Mouse (Mus musculus) lung, postnatal 36 days (tissue): ENCODE results near the gene Lyrm4.
A peak's percentile ranks its signal among the peaks of the same experiment; 100 is the strongest.

Experiments
- DNase-seq: peaks from one replicate; pipeline ENCODE4 v3.0.0; 2022; ENCODE audit warnings: mixed read lengths

Lyrm4 gene

DNA sequence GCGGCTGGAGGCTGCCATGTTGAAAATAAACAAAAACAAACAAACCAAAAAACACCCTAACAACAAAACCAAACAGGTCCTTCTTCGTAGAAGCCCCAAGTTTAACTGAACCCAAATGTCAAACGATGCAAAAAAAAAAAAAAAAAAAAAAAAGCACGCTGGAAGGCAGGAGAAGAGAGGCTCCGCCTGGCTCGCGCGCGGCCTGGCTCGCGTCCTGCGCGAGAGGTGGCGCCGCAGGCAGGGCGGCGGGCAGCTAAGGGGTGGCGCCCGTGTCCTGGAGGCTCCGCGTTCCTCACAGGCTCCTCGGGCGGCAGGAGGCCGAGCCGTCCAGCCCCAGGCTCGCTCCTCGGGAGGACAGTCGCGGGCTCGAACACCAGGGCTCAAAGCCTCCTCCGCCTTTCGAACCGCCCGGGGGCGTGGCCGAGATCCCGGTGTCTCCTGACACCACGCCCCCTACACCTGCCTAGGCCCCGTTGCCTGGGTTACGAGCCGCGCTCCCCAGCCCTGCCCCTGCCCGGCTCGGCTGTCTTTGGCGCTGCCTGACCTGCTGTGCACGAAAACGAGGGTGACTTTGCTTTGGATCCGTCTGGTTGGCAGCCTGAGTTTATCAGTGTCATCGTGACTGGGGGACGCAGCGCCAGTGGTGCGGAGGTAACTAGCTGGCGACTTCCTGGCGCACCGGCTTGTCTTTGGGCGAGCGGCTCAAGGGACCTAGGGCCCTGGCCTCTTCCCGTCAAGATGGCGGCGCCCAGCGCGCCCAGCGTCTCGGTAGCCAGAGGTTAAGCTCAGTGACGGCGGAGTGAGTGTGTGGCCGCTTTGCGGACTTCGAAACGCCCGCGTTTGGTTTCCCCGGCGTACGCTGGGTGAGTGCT lies at the start of gene Lyrm4, which contains the start of gene Fars2:
TSS of gene Lyrm4 (minus strand) at position 384 of the 872 bp plus-strand sequence.
TSS of gene Fars2 (plus strand) at position 270 of the 872 bp plus-strand sequence.
- DNase-seq, result peak; percentile 98

DNA sequence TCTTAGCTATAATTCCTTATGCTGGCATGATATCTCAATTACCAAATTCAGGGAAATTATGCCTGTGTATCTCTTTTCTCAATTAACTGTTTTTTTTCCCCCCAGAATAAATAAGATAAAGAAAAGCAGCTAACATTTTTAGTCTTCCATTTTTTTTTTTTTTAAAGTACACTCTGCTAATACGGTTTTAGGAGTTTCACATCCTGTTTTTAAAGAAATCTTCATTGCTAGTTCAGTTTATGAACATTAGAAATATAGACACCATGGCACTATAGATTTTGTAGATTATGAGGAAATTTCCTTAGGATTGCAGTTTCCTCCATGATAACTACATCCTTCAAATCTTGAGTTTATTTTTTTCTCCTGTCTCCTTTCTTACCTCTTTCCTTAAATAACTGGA lies 46.6 kb upstream of the Lyrm4 start:
- DNase-seq, result no peak

DNA sequence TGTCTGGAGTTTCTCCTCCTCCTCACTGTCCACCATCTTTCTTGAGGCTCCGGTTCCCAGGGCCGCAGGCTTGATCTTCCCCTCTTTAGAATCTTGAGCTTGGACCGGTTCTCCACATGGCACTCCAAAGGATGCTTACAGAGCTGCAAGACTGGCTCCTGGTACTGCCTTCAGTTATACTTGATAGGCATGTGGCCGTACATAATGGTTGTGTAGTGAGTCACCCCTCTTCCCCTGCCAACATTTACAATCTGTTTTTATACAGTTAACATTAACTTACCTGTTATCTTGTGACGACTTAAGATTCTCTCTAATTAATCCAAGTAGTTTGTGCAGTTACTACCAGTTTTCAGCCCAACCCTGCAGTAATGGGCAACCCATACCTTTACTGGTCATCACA lies 46.1 kb upstream of the Lyrm4 start:
- DNase-seq, result no peak

DNA sequence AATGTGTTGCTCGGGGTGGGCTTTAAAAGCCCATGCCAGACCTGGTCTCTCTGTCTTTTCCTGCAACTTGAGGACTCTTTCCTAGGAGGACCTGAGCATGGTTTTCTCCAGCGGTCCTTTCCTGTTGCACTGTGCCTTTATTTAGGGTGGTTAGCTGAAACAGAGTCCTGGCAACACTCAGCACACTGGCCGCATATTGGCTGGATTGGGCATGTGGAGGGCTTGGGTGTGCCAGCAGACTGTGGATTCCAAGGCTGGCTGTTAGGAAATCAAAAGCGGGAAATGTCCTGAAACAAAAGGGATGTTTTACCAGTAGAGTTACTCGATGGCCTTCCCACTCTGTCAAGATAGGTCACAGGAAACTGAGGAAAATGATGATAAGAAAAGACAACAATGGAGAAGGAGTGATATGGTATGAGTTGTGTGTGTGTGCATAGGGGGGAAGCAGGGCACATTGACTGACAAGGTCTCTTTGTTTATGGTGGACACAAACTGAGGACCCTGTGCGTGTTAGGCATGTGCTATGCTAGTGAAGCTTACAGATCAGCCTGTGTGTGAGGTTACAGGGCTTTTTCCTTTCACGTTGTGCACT lies 39.1 kb upstream of the Lyrm4 start:
- peak; percentile 24 for DNase-seq

DNA sequence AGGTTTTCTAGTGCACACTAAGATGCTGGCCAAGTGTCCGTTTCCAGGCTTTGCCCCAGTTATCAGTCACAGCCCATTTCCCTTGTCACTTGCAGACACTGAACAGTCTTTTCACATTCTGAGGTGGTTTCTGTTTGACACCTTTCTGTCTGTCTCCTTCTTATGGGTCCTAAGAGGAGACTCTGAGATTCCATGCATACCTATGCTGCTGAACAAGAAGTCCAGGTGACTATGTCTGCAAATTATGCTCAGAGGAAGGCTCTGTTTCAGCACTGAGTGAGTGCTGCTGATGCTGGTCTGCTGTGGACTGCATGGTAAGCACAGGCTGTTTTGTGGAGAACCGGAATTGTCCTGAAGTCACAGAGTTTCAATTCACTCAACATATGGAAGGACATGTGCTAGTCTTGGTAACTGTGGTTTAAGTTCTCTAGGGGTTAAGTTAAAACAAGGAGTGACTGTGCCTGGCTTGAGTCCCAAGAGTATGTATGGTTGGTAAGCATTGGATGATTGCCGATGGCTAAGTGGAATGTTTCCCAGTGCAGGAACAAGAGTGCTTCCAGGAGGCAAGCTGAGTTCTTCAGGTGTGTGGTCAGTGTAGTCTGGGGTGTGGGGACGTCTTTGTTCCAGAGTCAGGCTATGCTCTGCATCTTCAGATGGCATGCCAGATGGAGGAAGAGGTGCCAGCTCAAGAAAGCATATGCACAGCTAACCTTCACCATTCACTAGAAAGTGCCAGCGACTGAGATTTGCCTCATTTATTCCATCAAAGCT lies 35.6 kb upstream of the Lyrm4 start:
- peak; percentile 59 for DNase-seq

DNA sequence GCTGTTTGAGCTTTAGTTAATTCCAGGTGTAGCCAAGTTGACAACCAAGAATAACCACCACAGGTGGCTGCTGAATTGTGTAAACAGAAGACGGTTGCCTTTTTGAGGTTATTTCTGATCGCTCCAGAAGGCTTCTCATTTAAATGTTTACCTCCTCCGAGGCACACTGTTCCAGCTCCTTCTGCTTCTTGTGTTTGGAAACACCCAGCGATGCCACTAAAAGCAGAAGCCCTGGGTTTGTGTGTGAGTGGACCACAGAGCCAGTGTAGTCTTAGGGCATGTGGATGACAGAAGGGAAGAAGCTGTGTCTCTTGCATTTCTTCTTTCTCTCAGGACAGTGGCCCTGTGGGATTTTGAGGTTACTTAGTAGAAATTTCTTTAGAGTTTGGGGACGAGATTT lies 32.9 kb upstream of the Lyrm4 start:
- DNase-seq, result peak; percentile 17

- no peak for DNase-seq
Observed at GRCm38 (mm10) chr13:36149175-36149939, 32.0 kb upstream of the Lyrm4 start.

DNA sequence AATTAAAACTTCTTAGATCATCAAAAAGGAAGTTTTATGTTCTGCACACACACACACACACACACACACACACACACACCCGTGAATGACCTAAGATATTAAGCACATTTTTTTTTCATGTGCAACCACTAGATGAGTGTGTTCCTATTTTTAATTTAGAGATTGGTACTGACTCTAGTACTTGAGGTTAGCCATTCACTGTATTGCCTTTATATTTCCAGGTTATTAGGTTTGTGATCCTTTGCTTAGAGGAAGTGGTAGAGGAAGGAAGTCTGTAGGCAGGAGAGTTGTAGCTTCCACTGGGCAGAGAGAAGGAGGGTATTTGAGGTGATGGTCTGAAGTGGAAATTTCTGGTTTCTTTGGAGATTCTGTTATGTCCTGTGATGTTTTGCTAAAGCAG lies 28.3 kb upstream of the Lyrm4 start:
- no peak for DNase-seq

- DNase-seq, result no peak
Observed at GRCm38 (mm10) chr13:36140247-36141016, 23.1 kb upstream of the Lyrm4 start.

- no peak for DNase-seq
Observed at GRCm38 (mm10) chr13:36139703-36140102, 22.4 kb upstream of the Lyrm4 start.

- DNase-seq, result peak; percentile 10
Observed at GRCm38 (mm10) chr13:36131992-36132649, 14.8 kb upstream of the Lyrm4 start.

DNA sequence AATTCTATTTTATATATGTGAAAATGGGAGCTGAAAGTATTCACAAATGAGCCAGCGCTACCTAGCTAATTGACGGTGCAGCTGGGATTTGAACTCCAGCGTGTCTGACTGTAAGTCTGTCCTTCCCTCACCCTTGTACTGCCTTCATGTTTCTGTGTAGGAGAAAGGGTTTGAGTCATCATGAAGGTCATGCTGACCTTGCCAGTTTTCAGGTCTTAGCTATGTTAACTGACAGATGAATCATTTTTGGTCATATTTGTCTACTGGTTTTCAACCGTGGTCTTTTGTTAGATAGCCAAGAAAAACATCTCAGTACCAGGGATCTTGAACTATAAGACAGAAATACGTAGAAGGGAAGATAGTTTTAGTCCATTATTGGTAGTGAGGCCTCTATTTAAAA lies 14.1 kb upstream of the Lyrm4 start:
- DNase-seq, result no peak

GRCm38 (mm10) chr13:36129360-36130054 lies 12.2 kb upstream of the Lyrm4 start:
- no peak for DNase-seq

- no peak for DNase-seq
Observed at GRCm38 (mm10) chr13:36120606-36121005, 3.3 kb upstream of the Lyrm4 start.

- no peak for DNase-seq
Observed at GRCm38 (mm10) chr13:36119684-36120083, 2.4 kb upstream of the Lyrm4 start.

DNA sequence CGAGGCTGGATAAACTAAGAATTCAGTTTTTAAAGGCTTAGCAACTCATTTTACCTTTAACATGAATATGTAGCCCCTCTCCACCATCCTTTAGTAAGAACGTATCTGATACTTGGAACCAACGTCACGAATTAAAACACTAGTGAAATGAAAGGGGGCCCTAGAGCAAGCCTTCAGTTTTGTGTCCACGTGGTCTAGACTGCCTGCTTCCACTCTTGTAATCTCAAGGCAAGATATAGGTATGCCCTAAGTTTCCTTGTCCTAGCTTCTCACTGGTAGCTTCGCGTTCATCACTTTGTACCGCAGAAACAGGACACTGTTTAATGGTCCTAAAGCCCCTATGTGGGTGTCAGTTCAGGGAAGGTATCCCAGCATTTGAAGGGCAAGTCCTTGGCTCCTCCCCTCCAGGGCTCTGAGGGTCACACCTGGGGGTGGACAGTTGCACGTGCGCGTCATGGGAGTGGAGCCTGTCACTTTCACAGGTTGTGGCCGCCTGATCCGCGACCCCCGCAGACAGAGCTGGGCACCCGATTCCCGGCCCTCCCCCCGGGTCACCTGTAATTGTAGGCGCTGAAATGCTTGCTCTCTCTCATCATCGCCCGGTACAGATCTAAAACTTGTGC lies 695 bp downstream of the Lyrm4 start:
- peak; percentile 20 for DNase-seq

- no peak for DNase-seq
Observed at GRCm38 (mm10) chr13:36113181-36113580, 4.1 kb downstream of the Lyrm4 start.

DNA sequence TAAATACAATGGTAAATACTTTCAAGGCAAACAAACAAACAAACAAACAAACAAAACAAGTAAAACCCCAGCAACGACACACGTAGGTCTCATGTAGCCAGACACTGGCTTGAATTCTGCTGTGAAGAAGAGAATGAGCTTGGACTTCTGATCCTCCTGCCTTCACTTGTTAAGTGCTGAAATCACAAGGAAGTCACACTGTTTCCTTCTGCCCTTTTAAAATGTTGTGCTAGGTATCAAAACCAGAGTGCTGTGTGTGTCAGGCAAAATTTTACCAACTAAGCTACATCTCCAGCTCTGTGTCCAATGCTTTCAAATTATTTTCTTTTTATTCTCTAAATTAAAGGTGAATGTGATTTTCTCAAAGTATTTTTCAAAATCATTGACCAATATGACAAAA lies 6.0 kb downstream of the Lyrm4 start:
- DNase-seq, result no peak

GRCm38 (mm10) chr13:36108528-36108927 lies 8.8 kb downstream of the Lyrm4 start:
- peak; percentile 15 for DNase-seq

- DNase-seq, result no peak
Observed at GRCm38 (mm10) chr13:36105591-36105990, 11.7 kb downstream of the Lyrm4 start.
